Mouse (Mus musculus): ENCODE measurements at regions not wholly inside any gene's neighbourhood (a gene's known extent, or its start where the extent isn't known, plus 50 kb on each side); places are given as distances from the start of the nearest gene placed in this dataset.
A peak's percentile ranks its signal among the peaks of the same experiment; 100 is the strongest.
"Not testable (repeated sequence)": the region's sequence is repeated elsewhere in the genome, so short reads cannot be mapped to it uniquely, and the experiment has no call there.

DNA sequence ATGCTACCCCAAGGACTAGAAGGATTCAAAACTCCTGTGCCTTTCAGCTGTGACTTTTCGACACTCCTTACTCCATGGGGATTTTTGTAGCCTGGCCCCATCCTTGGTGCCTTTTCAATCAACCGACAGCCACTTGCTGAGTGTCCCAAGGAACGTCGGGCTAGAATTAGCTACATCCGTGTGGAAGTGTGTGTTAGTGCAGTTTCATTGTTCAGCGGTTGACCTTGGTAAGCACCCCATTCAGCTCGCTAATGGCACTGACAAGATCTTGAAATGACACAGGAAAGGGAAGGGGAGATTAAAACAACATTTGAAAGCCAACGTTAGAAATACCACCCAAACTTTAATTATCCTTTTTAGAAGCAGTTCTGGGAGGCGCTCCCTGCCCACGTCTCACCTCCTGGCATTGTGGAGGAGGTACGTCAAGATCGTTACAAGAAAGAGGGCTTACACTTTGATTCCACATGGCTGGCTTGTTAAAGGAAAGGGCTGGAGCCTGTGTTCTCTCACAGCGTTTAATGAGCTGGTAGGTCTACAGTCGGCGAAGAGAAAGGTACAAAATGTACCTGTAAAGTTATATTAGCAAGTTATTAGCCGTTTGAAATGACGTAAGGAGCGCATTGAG lies 536.4 kb downstream of the Fam19a2 start:
- DNase-seq (ENCODE audit: low read depth, low spot score), result no peak

DNA sequence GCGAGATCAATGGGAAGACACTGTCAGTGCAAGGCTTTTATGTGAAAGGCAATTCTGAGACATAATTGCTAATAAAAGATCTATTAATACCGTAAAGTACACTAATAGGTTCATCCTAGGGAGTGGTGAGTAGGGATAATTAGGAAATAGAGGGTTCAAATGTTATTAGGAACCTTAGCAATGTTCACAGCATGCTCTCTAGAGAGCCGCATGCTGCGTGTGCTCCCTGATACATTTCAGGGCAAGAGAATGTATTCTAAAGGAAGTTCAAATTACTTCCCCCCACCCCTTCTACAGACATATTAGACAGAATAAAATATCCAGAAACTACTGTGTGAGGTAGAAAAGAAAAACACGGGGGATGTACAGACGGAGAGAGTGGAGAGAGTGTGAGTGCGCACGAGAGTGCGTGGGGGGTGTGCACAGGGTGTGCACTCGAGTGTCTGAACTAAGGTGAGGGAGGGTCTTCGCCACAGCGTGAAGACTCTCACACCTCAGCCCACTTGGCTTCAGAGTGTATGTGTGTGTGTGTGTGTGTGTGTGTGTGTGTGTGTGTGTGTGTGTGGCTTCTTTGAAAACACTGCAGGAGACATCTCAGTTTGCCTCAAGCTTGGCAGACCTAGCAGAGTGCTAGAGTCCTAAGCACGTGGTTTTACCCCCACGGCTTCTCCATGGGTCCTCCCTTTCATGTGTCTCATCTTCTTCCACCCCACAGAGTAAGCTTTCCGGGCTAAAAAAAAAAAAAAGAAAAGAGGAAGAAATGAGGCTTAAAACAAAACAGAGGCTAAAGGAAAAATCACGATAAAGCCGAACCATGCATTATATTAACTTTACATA lies 537.1 kb downstream of the Fam19a2 start:
- no peak for DNase-seq (ENCODE audit: low read depth, low spot score)

DNA sequence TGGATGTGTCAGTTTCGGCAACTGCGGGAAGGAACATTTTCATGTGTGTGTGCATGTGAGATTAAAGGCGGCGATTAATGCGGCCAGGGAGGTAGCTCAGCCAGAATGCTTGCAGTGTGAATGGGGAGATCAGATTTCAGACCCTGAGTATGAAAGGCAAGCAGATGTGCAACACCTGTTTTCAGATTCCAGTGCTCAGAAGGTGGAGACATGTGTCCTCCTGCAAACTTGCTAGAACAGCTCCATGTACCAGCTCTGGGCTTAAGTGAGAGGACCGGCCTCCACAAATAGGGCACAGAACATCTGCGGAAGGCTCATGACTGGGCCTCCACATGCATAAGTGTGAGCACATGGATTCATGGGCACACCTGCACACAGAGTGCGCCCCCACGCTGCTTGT lies 547.1 kb downstream of the Fam19a2 start:
- peak; percentile 16 for DNase-seq (ENCODE audit: low read depth, low spot score)

DNA sequence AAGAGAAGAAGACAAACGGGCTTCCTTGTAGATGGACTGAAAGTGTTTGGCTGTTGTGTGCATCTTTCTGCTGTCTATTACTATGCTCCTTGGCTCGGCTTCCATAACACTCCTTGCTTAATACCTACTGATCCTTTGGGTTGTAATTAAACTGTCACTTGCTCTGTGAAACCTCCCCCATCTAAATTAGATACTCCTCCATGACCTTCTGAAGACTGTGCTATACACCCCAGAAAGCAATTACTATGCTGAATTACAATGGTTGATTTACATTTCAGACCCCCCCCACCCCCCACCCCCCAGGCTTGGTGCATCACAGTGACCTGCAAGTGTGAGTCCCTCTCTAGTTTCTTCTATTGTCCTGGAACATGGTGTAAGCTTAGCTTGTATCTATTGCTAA lies 549.3 kb downstream of the Fam19a2 start:
- DNase-seq (ENCODE audit: low read depth, low spot score), result no peak

DNA sequence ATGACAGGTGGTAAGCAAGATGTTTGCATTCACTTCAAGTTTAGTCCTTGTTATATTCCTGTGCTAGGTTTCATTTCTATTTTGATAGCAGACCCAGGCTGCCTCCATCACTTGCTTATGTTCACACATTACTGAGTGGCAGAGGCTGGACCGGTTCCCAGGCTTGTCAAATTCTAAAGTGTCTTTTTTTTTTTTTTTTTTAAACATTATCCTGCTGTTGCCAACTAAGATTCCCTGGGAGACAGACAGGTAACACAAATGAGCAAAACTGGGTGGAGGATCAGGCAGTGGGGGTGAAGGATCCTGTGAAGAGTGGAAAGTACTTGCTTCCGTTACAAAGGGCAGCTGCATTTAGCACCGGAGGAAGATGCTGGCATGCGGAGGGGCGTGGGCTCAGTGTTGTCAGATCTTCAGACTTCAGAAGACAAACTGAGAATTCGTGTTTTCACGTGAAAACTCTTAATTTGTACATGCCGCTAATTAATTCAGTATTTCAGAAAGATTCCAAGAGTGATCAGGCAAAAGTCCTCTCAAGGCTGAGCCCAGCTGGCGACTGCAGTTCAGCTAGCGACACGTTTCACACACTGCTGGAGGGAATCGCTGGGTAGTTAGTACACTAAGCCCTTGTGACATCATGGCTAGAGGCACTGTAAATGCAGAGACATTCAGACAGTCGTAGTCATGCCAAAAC lies 576.4 kb downstream of the Fam19a2 start:
- no peak for DNase-seq (ENCODE audit: low read depth, low spot score)

DNA sequence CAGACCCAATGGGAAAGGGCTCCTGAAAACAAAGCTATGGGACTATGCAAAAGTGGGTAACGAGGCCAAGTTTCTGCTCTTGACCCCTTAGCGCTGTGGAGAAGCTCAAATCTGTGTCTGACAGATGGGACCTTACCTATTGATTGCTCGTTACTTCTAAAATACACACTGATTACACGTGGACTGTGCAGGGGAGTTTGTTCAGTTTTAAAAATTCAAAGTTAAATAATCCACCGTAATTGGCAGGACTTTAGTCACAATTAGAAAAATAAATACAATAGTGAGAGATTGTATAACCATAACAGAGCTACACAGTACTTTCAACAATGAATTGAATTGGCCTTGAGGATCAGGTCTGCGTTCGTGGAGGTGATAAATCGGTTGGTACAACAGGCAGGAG lies 578.3 kb downstream of the Fam19a2 start:
- DNase-seq (ENCODE audit: low read depth, low spot score), result no peak

DNA sequence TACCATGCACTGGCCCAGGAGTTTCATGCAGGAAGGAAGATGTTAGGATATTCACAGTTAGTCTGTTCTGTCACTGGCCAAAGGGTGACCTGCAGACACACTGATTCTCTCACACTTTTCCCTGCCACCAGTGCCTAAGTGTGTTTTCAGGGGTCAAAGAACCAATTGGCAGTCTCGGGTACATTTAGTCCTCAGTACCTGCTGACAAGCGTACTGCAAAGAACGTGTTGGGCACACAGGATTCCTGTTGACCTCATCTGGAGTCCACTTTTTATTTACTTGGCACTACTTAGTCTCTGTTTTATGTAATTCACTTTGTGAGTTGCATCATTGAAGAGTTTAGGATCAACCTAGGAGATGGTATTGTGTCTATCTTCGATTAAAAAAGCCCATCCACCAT lies 579.8 kb downstream of the Fam19a2 start:
- DNase-seq (ENCODE audit: low read depth, low spot score), result no peak

DNA sequence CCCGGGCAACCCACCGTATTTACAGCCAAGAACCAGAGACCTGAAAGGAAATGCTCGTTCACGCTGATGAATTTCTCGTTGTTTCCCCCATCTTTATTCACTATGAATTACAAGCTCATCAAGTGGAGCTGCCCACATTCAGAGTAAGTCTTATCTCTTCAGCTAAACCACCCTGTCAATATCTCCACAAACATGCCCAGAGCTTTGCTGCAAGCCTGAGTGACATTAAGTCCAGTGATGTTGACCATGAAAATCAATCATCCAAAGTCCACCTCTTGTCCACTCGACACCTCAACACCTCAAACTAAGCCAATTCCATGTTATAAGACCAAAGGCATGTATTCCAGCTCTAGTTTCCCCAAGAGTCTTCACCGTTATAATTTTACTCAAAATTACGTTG lies 582.8 kb downstream of the Fam19a2 start:
- no peak for DNase-seq (ENCODE audit: low read depth, low spot score)

DNA sequence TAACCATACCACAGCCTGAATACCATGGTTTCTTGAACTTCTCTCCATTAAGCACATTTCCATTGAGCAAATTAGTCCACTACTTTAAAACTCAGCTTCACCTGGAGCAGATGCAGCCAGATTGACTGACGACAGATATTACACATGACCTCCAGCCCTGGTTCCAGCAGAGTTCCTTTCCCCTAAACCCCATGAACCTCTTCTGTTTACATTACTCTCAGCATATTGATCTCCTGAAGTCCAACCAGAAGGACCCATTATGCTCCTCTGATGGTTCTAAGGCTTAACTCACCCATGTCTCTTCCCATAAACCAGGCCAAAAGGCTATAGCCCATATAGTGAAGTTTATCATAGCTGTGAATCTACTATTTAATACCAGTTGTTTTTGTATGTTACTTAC lies 584.8 kb downstream of the Fam19a2 start:
- DNase-seq (ENCODE audit: low read depth, low spot score), result no peak

DNA sequence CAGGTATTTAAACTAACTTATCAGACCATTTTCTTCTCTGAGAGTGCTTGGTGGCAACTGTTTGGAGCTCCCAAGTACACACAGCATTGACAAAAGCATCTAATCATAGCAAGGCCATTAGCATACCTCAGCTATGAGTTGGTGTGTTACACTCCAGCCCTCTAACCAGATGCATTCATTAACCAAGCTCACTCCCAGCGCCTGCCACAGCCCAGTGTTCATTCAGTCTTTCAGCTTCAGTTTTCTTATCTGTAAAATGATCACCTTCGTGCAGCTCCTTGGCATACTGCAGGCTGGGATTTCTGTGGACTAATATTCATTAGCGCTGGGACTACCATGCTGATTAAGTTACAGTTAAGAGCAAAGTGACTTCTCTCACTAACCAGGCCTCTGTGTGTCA lies 611.7 kb downstream of the Fam19a2 start:
- DNase-seq (ENCODE audit: low read depth, low spot score), result no peak

DNA sequence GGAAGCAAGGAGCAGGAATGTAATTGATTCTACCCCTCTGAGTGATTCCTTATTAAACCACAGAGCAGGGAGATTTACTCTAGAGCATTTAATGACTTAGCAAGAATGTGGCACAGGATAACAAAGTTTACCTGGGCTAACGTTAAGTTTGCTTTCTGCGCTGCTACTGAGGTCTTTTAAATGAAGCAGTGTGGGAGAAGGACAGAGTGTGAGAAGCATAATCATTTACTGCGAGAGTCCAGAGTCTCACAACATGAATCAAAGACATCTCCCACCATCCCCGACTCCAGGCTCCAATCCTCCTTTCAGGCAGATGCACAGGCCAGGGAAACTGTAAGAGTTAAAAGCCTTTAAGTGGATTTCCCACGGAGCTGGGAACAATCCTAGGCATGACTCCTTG lies 612.1 kb downstream of the Fam19a2 start:
- no peak for DNase-seq (ENCODE audit: low read depth, low spot score)

DNA sequence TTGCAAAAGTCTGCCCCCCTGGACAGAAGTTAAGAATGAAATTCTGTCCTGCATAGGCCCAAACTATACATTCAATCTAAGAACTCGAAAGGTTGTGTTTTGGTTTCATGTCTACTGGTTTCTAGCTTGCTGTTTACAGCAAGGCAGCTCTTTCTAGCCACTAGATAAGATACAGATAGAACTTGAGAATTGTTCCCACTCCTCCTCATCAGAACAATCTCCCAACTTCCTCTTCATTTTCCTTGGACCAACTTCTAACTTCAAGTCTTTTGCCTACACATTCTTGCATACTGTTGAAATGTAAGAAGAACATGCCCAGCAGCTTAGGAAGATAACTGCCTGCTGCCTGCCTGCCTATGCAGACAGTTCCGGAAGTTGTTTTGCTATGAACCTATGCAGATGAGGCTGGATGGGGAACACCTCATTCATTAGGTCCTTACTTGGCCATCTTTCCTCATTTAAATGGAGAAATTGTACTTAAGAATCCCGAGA lies 624.9 kb downstream of the Fam19a2 start:
- DNase-seq (ENCODE audit: low read depth, low spot score), result no peak

DNA sequence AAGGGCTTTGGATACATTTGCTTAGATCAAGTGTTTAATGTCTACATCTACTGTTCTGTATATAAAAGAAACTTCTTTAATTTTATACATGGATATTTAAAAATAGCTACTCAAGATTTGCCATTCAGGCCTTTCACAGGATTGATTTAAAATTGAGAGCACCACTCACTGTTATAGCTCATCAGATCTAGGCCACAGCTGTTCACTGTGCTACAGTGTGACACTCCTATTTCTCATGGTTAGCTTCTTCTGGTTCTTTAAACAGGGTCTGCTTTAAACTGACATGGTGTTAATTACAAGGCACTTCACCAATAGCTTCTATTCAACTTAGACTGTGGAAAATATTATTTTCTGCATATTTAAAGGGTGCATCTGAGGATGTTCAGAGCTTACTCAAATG lies 655.3 kb downstream of the Fam19a2 start:
- DNase-seq (ENCODE audit: low read depth, low spot score), result no peak

DNA sequence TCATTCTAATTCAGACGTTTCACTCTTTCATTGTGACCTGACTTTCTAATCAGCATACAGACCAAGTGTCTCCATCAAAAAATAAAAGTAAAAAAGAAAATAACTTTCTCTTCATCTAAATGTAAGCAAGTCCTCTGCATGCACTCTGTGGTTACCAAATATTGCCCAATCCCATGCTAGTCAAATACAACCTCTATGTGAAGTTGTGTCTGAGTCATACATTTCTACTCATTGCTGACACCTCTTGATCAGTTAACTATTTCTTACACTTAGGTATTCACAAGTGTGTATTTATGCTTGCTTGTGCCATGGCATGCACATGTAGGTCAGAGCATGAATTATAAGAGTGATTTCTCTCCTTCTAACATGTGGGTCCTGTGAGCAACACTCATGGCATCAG lies 666.2 kb downstream of the Fam19a2 start:
- DNase-seq (ENCODE audit: low read depth, low spot score), result no peak

DNA sequence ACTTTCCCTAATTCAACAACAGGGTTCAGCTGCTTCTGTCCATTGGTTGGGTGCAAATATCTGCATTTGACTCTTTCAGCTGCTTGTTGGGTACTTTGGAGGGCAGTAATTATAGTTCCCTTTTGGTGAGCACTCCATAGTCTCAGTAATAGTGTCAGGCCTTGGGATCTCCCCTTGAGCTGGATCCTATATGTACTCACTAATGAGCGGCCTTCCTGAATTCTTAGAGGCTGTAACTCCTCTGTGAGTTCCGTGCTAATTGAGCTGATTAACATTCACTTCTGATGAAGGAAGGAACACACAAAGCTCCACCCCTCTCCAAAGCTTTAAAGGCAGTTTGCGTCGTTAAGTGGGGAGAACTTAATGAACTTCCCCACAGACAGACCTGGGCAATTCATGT lies 674.9 kb downstream of the Fam19a2 start:
- DNase-seq (ENCODE audit: low read depth, low spot score), result not testable (repeated sequence)
